Mouse (Mus musculus): ENCODE measurements around the gene Srgap1.

Gene Srgap1

GRCm38 (mm10) chr10:121962053-121962452 is 85.1 kb downstream of the Srgap1 start:
- DNase-seq (ENCODE audit: low spot score), result no peak

- no peak for DNase-seq (ENCODE audit: low spot score)
Observed at GRCm38 (mm10) chr10:121961121-121961893, 85.8 kb downstream of the Srgap1 start.

GRCm38 (mm10) chr10:121958741-121959140 is 88.4 kb downstream of the Srgap1 start:
- DNase-seq (ENCODE audit: low spot score), result no peak

GRCm38 (mm10) chr10:121956505-121956904 is 90.6 kb downstream of the Srgap1 start:
- no peak for DNase-seq (ENCODE audit: low spot score)

GRCm38 (mm10) chr10:121955730-121956129 is 91.4 kb downstream of the Srgap1 start:
- DNase-seq (ENCODE audit: low spot score), result no peak

GRCm38 (mm10) chr10:121954877-121955276 is 92.2 kb downstream of the Srgap1 start:
- no peak for DNase-seq (ENCODE audit: low spot score)

GRCm38 (mm10) chr10:121953041-121953440 is 94.1 kb downstream of the Srgap1 start:
- no peak for DNase-seq (ENCODE audit: low spot score)

GRCm38 (mm10) chr10:121946173-121946572 is 100.9 kb downstream of the Srgap1 start:
- no peak for DNase-seq (ENCODE audit: low spot score)

GRCm38 (mm10) chr10:121931909-121932308 is 115.2 kb downstream of the Srgap1 start:
- DNase-seq (ENCODE audit: low spot score), result no peak

- DNase-seq (ENCODE audit: low spot score), result no peak
Observed at GRCm38 (mm10) chr10:121926094-121926493, 121.0 kb downstream of the Srgap1 start.

GRCm38 (mm10) chr10:121919016-121919415 is 128.1 kb downstream of the Srgap1 start:
- DNase-seq (ENCODE audit: low spot score), result peak; percentile 73

GRCm38 (mm10) chr10:121918579-121918978 is 128.5 kb downstream of the Srgap1 start:
- peak; percentile 58 for DNase-seq (ENCODE audit: low spot score)

- DNase-seq (ENCODE audit: low spot score), result no peak
Observed at GRCm38 (mm10) chr10:121915530-121915929, 131.6 kb downstream of the Srgap1 start.

- DNase-seq (ENCODE audit: low spot score), result peak; percentile 79
Observed at GRCm38 (mm10) chr10:121904137-121904536, 143.0 kb downstream of the Srgap1 start.

GRCm38 (mm10) chr10:121902651-121903050 is 144.5 kb downstream of the Srgap1 start:
- peak; percentile 37 for DNase-seq (ENCODE audit: low spot score)

GRCm38 (mm10) chr10:121900772-121901171 is 146.3 kb downstream of the Srgap1 start:
- no peak for DNase-seq (ENCODE audit: low spot score)

- no peak for DNase-seq (ENCODE audit: low spot score)
Observed at GRCm38 (mm10) chr10:121899706-121900105, 147.4 kb downstream of the Srgap1 start.

GRCm38 (mm10) chr10:121897835-121898370 is 149.2 kb downstream of the Srgap1 start:
- DNase-seq (ENCODE audit: low spot score), result no peak

GRCm38 (mm10) chr10:121891390-121892067 is 155.6 kb downstream of the Srgap1 start:
- no peak for DNase-seq (ENCODE audit: low spot score)

- DNase-seq (ENCODE audit: low spot score), result peak; percentile 37
Observed at GRCm38 (mm10) chr10:121890061-121890460, 157.1 kb downstream of the Srgap1 start.

GRCm38 (mm10) chr10:121886805-121887204 is 160.3 kb downstream of the Srgap1 start:
- peak; percentile 65 for DNase-seq (ENCODE audit: low spot score)

- DNase-seq (ENCODE audit: low spot score), result no peak
Observed at GRCm38 (mm10) chr10:121885512-121886218, 161.4 kb downstream of the Srgap1 start.
